Mouse (Mus musculus) urinary bladder, adult 18-20 months (tissue): ENCODE measurements around the gene Ankrd39.
"Not testable (repeated sequence)": the region's sequence is repeated elsewhere in the genome, so short reads cannot be mapped to it uniquely, and the experiment has no call there.

Source experiments
- DNase-seq, 2 experiments: peaks; one replicate each; pipeline ENCODE4 v3.0.0; 2022; ENCODE audit warnings: low spot score in 2 of 2, mixed read lengths in 2 of 2

The Ankrd39 gene

DNA sequence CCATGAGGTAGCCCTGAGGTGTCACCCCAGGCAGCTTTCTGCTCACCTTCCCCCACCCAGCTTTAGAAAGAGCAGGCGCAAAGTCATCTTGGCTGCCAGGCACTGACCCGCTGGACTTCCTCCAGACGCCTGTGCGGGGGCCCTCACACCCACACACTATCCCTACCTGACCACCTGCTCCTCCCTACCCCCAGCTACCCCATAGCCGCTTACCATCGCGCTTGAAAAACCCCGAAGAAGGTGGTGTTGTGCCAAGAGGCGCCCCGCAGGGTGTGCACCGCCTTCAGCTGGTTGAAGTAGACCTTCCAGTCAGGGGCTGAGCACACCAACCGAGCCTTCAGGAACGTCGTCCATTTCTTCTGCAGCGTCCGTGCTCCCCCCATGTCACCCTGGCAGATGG, 5.3 kb upstream of the Ankrd39 start:
- no peak for DNase-seq

DNA sequence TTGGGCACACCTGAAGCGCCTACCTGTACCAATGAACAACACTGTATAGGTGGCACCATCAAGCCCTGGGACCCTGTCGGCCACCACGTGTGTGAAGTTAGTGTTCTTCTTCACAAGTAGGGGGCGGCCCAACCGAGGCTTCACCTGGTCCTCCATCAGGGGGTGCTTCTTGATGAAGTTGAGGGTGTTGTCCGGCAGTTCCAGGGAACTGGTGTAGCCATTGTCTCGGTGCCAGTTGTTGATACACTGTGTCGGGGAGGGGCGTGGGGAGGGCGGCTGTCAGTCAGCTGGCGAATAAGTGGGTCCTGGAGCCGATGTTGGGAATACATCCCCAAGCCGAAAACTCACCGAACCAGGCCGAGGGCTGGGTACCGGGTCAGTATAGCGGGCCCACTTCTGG, 4.7 kb upstream of the Ankrd39 start:
- DNase-seq: no peak

DNA sequence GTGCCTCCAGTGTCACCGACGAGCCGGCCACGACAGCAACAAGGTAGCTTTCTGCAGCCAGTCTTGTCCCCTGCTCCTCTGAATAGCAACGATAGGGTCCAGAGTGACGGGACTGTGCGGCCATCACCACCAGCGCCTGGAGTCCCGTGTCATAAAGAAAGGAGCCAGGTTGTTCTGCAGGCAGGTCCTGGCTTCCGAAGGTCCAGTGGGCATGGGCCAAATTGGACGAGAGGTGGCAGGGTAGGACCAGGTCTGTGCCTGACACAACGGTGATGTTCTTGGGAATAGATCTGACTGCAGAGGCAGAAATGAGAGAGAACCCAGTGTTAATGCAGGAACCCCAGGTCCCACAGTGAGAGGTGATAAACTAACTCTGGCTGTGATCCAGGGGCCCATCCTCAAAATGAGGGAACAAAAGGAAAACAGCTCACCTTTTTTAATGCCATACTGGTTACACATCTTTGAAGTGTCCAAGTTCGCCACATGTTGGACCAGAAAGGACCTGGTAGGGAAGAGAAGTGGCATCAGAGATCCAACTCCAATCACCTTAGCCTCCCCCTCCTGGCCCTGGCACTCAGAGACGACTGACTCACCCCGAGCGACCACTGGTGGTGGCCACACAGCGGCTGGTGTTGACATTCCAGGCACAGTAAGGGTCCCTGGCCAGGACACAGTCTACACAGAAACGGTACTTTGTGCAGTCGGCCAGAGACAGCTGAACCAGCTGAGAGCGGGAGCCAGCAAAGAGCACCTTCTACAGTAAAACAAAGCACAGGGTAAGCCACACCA, 3.0 kb upstream of the Ankrd39 start:
- DNase-seq: no peak

DNA sequence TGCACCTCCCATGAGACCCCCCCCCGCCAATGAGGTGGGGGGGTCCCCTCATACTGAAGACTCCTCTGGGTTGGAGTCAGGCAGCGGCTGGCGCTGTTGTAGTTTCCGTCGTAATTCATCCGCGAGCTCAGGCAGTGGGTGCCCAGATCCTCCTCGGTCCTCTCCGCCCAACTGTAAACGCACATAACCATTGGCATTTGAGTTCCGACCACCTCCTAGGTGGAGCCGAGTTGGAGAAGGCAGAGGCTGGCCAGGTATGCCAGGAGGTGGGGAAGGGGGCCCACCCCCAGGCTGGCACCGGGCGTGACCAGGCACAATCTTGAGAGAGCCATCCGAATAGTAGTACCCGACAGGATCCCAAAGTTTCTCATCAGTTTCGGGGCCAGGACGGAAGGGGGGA, 2.2 kb upstream of the Ankrd39 start:
- no peak for DNase-seq

DNA sequence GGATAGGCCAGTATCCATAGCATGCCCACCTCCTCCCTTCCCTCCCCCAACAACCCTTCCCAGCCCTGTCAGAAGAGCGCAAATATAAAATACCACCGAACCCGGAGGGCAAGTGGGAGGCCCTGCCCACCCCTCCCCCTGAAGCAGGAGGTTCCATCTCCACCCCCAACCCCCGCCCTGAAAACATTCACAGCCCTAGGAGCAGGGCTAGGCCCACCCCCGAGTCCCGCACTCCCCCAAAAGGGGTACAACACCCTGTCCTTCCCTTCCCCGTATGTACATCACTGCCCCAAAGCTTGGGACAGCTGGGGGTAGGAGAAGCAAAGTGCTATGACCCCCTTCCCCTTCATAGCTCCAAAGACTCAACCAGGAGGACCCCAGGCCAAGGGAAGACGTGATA, 1.5 kb upstream of the Ankrd39 start:
- no peak for DNase-seq

DNA sequence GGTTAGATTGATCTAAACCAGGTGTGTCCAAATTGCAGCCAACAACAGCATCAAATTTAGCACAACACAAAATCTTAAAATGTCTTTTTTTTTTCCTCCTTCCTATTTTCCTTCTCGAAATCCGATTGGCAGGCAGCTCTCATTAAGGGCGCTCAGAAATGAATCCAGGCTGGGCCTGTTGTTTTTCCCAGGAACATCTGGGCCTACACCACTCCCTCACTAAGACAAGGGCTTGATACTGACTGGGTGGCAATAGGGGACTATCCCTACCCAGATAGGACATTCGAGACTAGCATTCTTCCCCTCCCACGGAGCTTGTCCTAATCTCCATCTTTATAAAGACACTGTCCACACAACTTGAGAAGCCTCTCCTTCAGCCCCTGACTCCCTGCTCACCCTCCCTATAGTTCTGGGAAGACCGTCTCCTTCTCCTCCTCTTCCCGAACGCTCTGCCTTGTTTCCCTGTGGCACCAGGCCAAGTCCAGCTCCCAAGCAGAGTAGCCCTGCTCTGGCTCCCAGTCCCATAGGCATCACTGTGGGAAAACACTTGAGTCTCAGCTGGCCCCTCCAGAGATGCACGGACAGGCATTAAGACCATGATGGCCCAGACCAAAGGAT, 845 bp upstream of the Ankrd39 start:
- no peak for DNase-seq

DNA sequence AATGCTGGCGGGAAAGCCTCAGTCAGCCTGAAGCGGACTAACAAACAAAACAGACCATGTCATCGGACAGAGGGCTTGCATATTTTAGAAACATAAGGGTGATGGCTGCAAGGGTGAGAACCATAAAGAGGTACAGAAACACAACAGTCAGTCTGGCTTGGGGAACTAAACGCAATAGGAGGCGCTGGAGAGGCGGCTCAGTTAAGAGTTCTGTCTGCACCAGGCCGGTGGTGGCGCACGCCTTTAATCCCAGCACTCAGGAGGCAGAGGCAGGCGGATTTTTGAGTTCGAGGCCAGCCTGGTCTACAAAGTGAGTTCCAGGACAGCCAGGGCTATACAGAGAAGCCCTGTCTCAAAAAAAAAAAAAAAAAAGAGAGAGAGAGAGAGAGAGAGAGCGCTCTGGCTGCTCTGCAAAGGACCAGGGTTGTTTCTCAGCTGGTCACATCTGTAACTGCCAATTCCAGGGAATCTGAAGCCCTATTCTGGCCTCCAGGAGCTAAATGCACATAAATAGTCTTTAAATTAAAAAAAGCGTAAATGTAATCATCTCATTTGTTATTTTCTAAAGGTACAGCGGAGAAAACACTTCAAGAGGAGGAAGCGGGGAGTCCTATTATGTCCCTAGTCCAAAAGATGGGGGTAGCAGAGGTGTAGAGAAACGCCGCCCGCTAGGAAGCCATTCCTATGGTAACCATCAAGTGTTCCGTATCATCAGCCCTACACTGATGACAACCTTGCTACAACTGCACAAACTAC, 1.2 kb downstream of the Ankrd39 start:
- DNase-seq: no peak

DNA sequence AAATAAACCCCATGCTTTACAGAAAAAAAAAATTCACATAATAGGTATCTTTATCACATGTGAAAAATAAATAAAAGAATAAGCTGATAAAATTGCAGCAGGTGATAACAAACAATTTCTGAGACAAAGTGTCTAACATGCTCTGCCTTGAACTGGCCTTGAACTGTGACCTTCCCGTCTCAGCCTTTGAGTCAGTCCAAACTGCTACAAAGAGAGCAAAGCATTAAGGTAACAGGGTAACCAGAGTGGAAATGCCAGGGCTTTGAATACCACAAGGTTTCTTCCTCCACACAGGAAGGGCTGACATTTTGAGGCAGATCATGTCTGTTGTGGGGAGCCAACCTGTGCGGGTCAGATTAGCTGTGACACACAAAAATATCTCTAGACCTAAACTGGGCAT, 1.9 kb downstream of the Ankrd39 start:
- DNase-seq: no peak

DNA sequence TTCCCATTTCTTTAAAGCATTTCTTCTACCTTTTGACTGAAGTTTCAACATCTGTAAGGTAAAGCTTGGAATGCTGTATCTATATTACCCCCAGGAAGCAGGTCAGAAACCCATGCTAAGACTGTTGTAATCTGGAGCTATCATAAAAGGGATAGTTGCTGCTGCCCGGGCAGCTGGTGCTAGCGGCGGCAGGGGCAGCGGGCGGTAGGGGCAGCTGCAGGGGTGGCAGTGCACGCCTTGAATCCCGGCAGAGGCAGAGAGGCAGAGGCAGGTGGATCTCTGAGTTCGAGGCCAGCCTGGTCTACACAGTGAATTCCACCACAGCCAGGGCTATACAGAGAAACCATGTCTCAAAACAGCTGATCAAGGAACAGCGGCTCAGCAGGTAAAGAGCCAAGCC, 4.3 kb downstream of the Ankrd39 start:
- no peak for DNase-seq

DNA sequence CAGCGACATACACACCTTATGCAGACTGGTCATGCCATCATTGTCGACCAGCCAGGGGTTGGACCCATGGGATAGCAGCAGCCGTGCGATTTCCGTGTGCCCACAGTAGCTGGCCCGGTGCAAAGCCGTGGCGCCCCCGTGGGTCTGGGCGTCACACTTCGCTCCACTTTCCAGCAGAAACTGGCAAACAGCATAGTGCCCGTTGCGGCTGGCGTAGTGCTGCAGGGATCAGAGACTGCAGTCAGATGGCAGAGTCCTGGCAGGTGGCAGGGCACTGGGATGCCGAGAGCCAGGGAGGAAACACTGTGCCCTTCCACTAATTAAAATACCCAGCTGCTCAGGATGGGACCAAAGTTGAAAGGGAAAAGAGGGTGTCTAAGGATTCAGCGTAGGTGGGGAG, 5.4 kb downstream of the Ankrd39 start:
- DNase-seq: no peak

DNA sequence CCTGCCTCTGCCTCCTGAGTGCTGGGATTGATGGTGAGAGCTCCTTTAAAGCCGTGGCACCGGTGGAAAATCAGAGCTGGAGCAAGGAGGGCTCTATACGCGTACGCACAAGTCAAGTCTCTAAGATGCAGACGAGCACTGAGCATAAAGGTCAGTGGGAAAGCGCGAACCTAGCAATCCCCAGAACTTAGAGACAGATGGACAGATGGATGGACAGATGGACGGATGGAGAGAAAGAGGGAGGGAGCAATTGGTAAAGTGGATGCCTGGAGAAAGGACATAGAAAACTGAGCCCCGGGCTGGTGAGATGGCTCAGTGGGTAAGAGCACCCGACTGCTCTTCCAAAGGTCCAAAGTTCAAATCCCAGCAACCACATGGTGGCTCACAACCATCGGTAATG, 6.4 kb downstream of the Ankrd39 start:
- no peak for DNase-seq

DNA sequence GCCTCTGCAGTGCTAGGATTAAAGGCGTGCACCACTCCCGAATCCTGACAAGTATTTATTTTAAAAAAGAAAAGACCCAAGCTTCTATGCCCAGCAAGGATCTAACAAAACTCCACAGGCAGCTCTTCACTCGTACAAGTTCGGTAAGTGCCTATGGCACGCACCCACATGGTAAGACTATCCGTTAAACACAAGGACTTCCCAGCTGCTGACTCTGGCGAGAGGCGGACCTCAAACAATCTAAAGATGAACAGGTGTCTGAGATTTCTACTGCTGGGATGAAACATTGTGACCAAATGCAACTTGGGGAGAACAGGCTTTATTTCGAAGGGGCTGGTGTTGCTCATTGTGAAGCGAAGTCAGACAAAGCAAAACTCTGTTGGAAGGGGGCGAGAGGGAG, 7.1 kb downstream of the Ankrd39 start:
- DNase-seq: no peak

DNA sequence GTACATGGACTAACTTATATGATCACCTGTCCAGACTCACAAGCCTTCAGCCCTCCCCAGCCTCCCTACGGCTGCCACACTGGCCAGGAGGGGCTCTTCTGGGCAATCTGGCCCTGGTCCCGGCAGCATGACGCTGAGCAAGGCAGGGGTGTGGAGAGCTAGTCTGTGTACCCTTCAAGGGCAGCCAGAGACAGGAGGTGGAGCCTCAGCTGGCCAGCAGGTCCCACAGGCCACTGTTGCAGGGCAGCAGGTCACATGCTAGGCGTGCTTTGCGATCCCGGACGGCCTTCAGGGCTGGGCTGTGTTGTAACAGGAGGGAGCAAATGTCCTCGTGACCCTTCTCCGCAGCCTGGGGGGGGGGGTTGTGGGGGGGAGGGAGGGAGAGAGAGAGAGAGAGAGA, 8.1 kb downstream of the Ankrd39 start, which contains the start of gene Gm42417:
TSS of gene Gm42417 (minus strand) at position 244 of the 400 bp plus-strand sequence.
- DNase-seq: no peak

DNA sequence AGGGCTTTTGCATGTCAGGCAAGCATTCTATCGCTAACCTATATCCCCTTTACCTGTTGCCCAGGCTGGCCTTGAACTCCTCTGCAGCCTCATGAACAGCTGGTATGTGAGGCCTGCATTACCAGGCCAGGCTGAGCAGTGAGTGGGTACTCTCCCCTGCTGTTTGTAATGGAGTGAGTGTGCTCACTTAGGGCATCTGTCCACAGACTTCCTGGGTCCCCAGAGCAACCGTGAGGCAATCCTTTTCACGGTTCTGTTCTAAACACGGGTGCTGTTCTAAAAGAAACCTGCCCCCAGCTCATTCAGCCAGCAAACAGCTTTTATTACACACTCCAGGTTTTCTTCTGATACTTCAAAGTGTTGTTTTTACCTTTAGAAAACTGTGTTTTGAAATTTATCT, 8.5 kb downstream of the Ankrd39 start:
- DNase-seq: no peak

DNA sequence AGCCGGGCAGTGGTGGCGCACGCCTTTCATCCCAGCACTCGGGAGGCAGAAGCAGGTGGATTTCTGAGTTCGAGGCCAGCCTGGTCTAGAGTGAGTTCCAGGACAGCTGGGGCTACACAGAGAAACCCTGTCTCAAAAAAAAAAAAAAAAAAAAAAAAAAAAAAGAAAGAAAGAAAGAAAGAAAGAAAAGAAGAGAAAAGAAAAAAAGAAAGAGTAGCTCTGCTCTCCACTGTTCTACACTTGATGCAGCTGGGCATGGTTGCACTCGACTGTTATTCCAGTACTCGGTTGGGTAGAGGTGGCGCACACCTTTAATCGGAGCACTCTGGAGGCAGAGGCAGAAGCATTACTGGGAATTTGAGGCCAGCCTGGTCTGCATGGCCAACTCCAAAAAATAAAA, 10.5 kb downstream of the Ankrd39 start, which contains the start of gene Ankrd23:
TSS of gene Ankrd23 (minus strand) at position 101 of the 400 bp plus-strand sequence.
- DNase-seq: not testable (repeated sequence)

DNA sequence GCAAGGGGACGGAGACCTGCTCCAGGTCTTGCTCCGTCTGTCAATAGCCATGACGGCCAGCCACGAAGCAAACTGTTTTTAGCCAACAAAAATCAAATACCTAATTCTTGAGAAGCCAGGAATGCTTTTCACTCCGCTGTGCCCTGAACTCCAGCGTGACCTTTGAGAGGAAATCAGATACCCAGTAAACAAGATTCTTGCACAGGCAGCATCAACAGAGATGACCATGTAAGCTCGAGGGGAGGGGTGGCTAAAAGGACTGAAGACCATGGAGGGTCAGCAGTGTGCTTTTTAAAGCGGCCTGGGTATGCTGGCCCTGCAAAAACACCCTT, 10.9 kb downstream of the Ankrd39 start:
- DNase-seq: no peak

DNA sequence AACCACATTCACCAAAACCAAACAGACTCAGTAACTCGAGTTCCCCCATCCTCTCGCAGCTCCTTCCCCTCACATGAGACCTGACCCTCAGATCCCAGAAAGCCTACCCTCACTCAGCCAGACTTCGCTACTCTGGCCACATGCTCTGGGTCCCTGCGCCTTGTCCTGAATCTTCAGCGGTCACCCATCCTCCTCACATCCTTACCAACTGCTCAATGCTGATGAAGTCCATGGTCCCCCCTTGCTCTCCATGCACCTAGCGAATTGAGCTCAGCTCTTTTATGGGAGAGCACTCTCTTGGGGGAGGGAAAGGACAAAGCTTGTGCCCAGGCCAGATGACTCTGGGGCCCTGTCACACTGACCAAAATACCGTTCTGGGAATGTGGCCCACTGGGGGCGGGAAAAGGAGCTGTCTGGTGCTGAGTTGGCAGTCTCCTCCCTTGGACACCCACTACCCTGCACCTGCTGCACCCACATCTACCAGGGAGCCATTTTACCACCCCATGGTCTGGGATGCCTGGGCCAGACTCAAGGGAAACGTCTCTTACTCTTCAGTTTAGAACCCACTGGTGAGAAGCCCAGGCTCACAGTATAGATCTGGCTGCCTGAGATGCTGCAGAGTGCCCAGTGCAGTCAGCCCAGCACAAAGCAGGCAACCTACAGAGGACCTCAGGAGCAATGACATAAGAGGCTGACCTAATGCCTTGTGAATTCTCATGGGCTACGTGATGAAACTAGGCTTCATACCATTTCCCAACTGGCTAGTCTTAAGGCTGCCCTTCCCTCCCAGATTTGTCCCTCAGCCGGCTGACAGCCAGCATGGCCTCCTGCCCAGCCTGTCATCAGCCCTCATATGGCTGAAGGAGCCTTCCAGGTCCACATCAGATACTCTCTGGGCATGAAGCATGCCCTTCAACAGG, 11.5 kb downstream of the Ankrd39 start:
- DNase-seq: no peak

DNA sequence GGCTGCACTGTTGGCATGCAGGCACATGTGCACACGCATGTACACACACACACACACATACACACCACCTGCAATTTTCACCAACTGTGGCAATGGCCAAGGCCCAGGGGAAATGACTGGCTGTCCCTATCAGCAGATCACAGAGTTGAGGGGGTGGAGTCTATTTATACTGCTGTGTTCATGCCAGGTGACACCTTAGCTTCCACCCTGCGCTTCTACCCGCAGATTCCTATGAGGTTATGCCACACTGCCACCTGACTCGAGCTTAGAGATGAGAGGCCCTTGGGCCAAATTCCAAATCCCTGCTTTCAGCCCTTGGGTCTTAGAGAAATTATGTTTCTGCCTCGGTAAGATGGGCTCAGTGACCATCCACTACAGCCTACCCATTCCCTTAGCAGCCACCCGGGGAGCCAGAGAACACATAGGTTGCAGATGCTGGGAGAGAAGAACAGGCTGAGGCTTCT, 12.6 kb downstream of the Ankrd39 start:
- DNase-seq: no peak

DNA sequence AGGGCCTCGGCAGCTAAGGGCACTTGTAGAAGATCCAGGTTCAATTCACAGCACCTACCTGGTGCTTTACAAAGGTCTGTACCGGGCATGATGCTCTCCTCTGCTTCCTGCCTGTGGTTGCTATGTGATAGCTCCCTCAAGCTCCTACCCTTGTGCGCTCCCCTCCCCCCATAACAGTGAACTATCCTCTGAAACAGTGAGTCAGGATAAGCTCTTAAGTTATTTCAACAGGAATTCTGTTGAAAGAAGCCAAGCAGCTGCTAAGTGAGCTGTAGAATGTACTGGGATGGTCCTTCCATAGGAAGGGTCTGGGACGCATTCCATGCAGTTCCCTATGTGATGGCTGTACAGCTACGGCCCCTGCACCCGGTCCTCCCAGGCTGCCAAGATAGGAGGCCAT, 13.7 kb downstream of the Ankrd39 start:
- DNase-seq: no peak

DNA sequence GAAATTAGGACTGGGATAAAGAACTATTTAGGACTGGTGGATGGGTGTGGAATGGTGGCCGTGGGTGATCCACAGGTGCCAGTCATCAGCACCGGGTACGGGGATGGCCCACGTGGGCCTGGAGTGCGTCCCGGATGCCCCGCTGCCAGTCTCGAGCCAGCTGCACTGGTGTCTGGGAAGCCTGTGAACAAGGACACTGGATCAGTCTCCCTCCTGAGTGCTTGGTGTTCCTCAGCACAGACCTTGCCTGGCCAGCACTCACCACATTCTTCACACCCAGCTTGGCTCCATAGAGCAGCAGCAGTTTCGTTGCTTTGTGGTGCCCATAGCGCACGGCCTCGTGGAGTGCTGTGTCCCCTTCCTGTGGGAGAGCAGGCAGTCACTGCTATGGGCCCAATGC, 15.8 kb downstream of the Ankrd39 start:
- DNase-seq: no peak

DNA sequence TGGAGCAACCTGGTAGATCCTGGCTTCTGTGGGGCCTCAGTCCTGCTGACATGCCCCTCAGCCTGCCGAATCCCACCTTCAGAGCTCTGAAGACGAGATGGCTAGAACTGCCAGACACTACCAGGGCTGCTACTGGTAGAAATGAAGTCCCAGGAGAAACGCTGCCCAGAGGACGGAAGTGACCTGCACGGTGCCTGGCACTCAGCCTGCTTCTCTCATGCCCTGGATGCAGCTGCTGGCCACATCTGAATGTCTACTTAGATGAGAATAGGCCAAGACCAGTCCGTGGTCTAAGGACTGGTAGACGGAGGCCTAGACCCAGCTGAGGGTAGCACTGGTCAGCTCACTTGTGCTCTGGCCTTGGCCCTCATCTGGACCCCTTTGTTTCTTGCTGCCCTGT, 16.3 kb downstream of the Ankrd39 start:
- no peak for DNase-seq

DNA sequence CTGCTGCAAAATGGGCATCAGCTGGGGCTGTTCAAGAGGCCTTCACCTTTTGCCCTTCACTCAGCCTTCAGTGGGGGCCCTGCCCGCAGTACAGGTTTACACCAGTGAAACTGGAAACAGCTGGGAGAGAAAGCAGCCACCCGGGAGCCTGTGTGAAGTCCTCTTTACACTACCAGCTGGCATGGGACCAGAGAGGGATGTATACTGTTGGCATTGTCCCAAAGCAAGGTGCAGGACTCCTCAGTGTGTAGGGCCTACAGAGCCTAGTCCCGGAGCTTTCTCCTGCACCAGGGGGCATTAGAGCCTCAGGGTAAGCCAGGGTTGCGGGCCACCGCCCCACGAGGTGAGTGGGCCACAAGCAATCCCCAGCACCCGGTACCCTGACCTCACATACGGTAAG, 16.8 kb downstream of the Ankrd39 start:
- DNase-seq: no peak
